Mouse (Mus musculus) myocyte (in vitro differentiated cells): ENCODE results near the gene Carns1.

ENCODE experiments used
- CEBPB ChIP-seq: IDR thresholded peaks from 2 replicates; pipeline ENCODE4 v1.6.1; 2011; ENCODE audit warnings: mild to moderate bottlenecking, moderate library complexity; ENCODE audit not compliant: poor library complexity, insufficient read depth, severe bottlenecking
- MYOD1 ChIP-seq, 3 experiments: IDR thresholded peaks; one replicate each; pipeline ENCODE4 v1.6.1; 2011; ENCODE audit warnings: control low read depth in 2 of 3, low read depth in 2 of 3, mild to moderate bottlenecking in 2 of 3, moderate library complexity in 1 of 3; ENCODE audit not compliant: insufficient read length in 2 of 3, control insufficient read depth in 1 of 3
- MYOG ChIP-seq, 3 experiments: IDR thresholded peaks; one replicate each; pipeline ENCODE4 v1.6.1; 2011; ENCODE audit warnings: control low read depth in 2 of 3, low read depth in 2 of 3, mild to moderate bottlenecking in 2 of 3; ENCODE audit not compliant: insufficient read length in 2 of 3, control insufficient read depth in 1 of 3, insufficient read depth in 1 of 3
- POLR2A ChIP-seq: IDR thresholded peaks from one replicate; pipeline ENCODE4 v1.6.1; 2011; ENCODE audit warnings: low read depth, mild to moderate bottlenecking, control low read depth, moderate library complexity; ENCODE audit not compliant: insufficient read length
- REST ChIP-seq: IDR thresholded peaks from one replicate; pipeline ENCODE4 v1.6.1; 2011; ENCODE audit warnings: mild to moderate bottlenecking, control low read depth, moderate library complexity; ENCODE audit not compliant: insufficient read depth, insufficient read length

- no peak for TF ChIP-seq REST
- no peak for TF ChIP-seq POLR2A
- TF ChIP-seq MYOD1 (IDR thresholded peaks at IDR 0.05; ENCODE audit: control insufficient read depth in 1 of 3, insufficient read length in 2 of 3, low read depth in 2 of 3), result no peak
- TF ChIP-seq CEBPB, result no peak
- no peak for TF ChIP-seq MYOG (IDR thresholded peaks at IDR 0.05; ENCODE audit: control insufficient read depth in 1 of 3, insufficient read depth in 1 of 3, insufficient read length in 2 of 3, low read depth in 2 of 3)
Measured at GRCm38 (mm10) chr19:4163543-4163887, 11.8 kb downstream of the Carns1 start.
